Mouse (Mus musculus): ENCODE results near the gene Rffl.

GRCm38 (mm10) chr11:82846938-82847337, 24.1 kb downstream of the Rffl start:
- no peak for TF ChIP-seq CTCF (IDR thresholded peaks at IDR 0.05)
- no peak for TF ChIP-seq EP300 (IDR thresholded peaks at IDR 0.05)
